Mouse (Mus musculus): ENCODE measurements around the gene H2-DMb1. TPM values are rescaled to one million over a fixed set of nuclear protein-coding genes. Genes with fewer than 3 reads are reported as not detected.
A peak's percentile ranks its signal among the peaks of the same experiment; 100 is the strongest.

The H2-DMb1 gene
- polyA plus RNA-seq, 1 experiment from 2014 or later, result 4.0 TPM

DNA sequence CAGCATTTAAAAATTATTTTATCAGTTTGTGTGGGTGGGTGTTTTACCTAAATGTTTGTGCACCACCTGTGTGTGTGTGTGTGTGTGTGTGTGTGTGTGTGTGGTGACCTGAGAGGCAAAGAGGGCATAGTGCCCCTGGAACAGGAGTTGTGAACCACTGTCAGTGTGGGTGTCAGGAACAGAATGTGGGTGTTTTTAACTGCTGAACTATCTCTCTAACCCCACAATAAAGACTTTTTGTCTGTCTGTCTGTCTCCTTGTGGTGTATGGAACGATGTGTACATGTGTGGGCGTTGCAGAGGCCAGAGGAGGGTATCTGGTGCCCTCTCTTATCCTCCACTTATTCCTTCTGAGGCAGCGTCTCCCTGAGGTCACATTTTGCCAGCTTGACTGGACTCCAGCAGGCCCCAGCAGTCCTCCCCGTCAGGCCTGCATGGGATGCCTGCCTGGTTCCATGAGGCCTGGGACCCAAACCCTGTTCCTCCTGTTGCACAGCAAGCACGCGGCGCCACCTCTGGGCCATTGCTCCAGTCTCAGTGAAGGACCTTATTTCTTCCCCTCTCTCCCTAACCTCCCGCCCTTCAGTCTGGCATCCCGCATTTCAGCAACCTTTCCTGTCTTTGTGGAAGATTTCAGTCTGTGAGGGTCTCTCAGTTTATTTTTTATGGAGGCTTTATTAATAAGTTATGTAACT, 11.5 kb downstream of the H2-DMb1 start:
- Histone ChIP-seq H3K27ac (ENCODE audit: low read length) (no peak overlapping the region), H3K4me2 (ENCODE audit: low read depth, low read length) (no peak overlapping the region), H3K9me3 (replicated peaks; ENCODE audit: control insufficient read depth, low read length) (peaks cover 11% of the 10 kb centered on the region), H3K27me3 (ENCODE audit: control insufficient read depth, insufficient read depth, low read length) (no peaks in the 10 kb centered on the region), H3K4me3 (ENCODE audit: low read length) (no peak overlapping the region), H3K9ac (ENCODE audit: low read length) (no peak overlapping the region), H3K4me1 (ENCODE audit: control insufficient read depth, insufficient read depth, low read length) (no peaks in the 10 kb centered on the region), H3K36me3 (ENCODE audit: control insufficient read depth, insufficient read depth) (no peaks in the 10 kb centered on the region)
- 35% methylated on average over 9 of the region's 9 CpGs for WGBS
- no peak for ATAC-seq (replicated peaks; ENCODE audit: extremely low read depth, insufficient read depth, low FRiP score)

DNA sequence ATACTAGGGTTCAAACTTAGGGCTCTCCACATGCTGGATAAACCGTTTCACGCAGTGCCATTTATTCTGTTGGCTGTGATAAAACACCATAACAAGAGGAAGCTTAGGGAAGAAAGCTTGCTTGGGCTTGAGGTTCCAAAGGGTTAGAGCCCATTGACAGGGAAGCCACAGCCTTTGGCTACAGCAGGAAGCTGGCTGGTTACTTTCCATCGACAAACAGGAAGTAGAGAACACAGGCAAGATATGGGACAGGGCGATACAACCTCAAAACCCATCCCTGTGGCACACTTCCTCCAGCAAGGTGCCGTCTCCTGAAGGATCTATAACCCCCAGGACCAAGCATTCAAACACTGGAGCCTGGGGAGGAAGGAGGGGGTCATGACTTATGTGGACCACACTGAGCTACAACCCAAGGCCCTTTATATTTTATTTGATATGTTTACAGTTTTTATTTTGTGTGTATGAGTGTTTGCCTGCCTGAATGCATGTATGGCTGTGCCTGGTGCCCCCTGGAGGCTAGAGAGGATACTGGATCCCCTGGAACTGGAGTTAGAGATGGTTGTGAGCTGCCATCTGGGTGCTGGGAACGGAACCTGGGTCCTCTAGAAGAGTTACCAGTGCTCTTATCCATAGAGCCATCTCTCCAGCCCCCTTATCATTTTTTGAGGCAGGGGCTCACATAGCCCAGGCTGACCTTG, 12.3 kb downstream of the H2-DMb1 start:
- no peaks in the 10 kb centered on the region for H3K27me3 ChIP-seq (ENCODE audit: control insufficient read depth, insufficient read depth, low read length)
- H3K27ac ChIP-seq (ENCODE audit: low read length), result no peak overlapping the region
- H3K36me3 ChIP-seq (ENCODE audit: control insufficient read depth, insufficient read depth), result no peaks in the 10 kb centered on the region
- WGBS, result 63% methylated on average over 6 of the region's 6 CpGs
- ATAC-seq (replicated peaks; ENCODE audit: extremely low read depth, insufficient read depth, low FRiP score), result no peak
- no peak overlapping the region for H3K4me2 ChIP-seq (ENCODE audit: low read depth, low read length)
- no peak overlapping the region for H3K4me3 ChIP-seq (ENCODE audit: low read length)
- no peaks in the 10 kb centered on the region for H3K4me1 ChIP-seq (ENCODE audit: control insufficient read depth, insufficient read depth, low read length)
- peaks cover 11% of the 10 kb centered on the region for H3K9me3 ChIP-seq (replicated peaks; ENCODE audit: control insufficient read depth, low read length)
- no peak overlapping the region for H3K9ac ChIP-seq (ENCODE audit: low read length)

DNA sequence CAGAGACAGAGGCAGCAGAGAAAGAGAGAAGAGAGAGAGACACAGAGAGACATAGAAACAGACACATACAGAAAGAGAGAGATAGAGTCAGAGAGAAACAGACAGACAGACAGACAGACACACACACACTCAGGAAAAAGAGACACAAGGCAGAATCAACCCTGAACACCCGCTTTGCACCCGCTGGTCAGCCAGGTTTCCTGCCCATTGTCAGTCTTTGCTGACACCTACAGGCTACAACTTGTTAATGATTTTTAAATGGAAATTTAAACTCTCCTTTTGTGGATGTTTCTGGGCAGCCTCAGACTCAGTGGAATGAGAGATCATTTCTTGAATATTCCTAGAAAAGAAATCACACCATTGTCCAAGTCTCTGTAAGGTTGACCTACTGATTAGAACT, 16.4 kb downstream of the H2-DMb1 start:
- Histone ChIP-seq H3K9me3 (replicated peaks; ENCODE audit: control insufficient read depth, low read length) (peaks cover 9% of the 10 kb centered on the region), H3K27ac (ENCODE audit: low read length) (no peak overlapping the region), H3K9ac (ENCODE audit: low read length) (no peak overlapping the region), H3K27me3 (ENCODE audit: control insufficient read depth, insufficient read depth, low read length) (no peaks in the 10 kb centered on the region; the same call in 1 of the 2 replicates), H3K4me1 (ENCODE audit: control insufficient read depth, insufficient read depth, low read length) (no peaks in the 10 kb centered on the region), H3K36me3 (ENCODE audit: control insufficient read depth, insufficient read depth) (no peaks in the 10 kb centered on the region), H3K4me3 (ENCODE audit: low read length) (no peak overlapping the region), H3K4me2 (ENCODE audit: low read depth, low read length) (no peak overlapping the region)
- no peak for ATAC-seq (replicated peaks; ENCODE audit: extremely low read depth, insufficient read depth, low FRiP score)
- WGBS, result 0% methylated on average over 2 of the region's 2 CpGs

DNA sequence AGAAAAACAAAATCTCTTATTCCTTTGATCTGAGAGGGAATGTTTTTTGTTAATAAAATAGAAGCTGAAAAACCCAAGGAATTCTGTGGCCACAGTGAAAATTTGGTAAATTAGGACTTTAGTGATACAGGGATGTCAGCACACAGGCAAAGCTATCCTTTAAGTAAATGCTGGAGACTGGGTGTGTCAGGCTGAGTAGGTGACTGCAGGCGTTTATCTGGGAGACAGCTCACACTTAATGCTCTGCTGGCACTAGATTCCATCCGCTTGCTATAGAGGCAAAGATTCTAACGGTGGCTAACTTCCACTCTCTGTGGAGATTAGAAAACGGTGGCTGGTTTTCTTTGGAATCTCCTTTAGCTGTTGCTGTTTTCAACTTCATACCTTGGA, 17.6 kb downstream of the H2-DMb1 start:
- H3K36me3 ChIP-seq (ENCODE audit: control insufficient read depth, insufficient read depth), result no peaks in the 10 kb centered on the region
- 13% methylated on average over 4 of the region's 4 CpGs for WGBS

DNA sequence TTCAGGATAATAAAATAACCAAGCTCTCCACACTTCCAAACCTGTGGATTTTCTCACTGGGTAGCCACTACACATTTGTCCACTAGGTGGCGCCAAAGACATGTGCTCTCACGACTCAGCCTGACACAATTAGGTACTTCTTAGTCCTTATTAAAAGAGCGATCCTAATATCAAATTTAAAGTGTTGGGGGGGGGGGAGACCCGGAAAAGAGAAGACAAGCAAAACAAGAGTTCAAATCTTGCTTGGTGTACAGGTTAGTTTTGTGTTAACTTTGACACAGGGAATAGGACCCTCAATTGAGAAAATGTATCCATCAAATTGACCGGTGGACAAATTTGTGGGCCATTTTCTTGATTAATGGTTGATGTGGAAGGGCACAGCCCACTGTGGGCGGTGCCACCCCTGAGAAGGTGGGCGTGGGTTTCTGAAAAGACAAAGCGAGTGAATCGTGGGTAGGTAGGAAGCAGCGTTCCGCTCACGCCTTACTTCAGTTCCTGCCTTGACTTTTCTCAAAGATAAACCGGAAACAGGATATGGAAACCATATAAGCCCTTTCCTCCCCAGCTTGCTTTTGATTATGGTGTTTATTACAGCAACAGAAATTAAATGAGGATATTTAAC, 18.1 kb downstream of the H2-DMb1 start:
- WGBS, result 35% methylated on average over 13 of the region's 13 CpGs
- Histone ChIP-seq H3K4me3 (ENCODE audit: low read length) (no peak overlapping the region), H3K4me2 (ENCODE audit: low read depth, low read length) (peak overlapping the region; percentile 33; the same call in 1 of the 2 replicates), H3K4me1 (ENCODE audit: control insufficient read depth, insufficient read depth, low read length) (no peaks in the 10 kb centered on the region), H3K27ac (ENCODE audit: low read length) (no peak overlapping the region), H3K9ac (ENCODE audit: low read length) (no peak overlapping the region), H3K9me3 (replicated peaks; ENCODE audit: control insufficient read depth, low read length) (peaks cover 4% of the 10 kb centered on the region), H3K27me3 (ENCODE audit: control insufficient read depth, insufficient read depth, low read length) (no peaks in the 10 kb centered on the region; the same call in 1 of the 2 replicates), H3K36me3 (ENCODE audit: control insufficient read depth, insufficient read depth) (no peaks in the 10 kb centered on the region)
- no peak; the same call in 1 of the 2 replicates for ATAC-seq (replicated peaks; ENCODE audit: extremely low read depth, insufficient read depth, low FRiP score)

More for the DNA sequence above, 17.6 kb downstream of the H2-DMb1 start:
- Histone ChIP-seq H3K27me3 (ENCODE audit: control insufficient read depth, insufficient read depth, low read length) (no peaks in the 10 kb centered on the region; the same call in 1 of the 2 replicates), H3K4me1 (ENCODE audit: control insufficient read depth, insufficient read depth, low read length) (no peaks in the 10 kb centered on the region), H3K9me3 (replicated peaks; ENCODE audit: control insufficient read depth, low read length) (peaks cover 8% of the 10 kb centered on the region), H3K9ac (ENCODE audit: low read length) (no peak overlapping the region), H3K4me3 (ENCODE audit: low read length) (no peak overlapping the region), H3K27ac (ENCODE audit: low read length) (no peak overlapping the region), H3K4me2 (ENCODE audit: low read depth, low read length) (no peak overlapping the region)
- no peak for ATAC-seq (replicated peaks; ENCODE audit: extremely low read depth, insufficient read depth, low FRiP score)

DNA sequence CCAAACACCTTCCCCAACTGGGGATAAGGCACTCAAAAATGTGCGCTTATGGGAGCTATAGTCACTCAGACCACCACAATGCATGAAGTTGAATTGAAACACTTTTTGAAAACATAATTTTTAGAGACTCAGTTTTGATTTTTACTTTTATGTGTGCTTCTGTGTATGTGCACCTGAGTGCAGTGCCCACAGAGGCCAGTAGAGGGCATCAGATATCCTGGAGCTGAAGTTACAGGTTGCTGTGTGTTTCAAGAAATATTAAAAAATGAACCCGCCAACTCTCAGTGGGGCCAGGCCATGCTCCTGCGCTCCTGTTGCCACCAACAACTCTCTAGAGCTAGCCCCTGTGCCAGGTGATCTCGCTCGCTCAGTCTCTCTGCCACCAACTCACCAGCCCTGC, 19.7 kb downstream of the H2-DMb1 start:
- Histone ChIP-seq H3K36me3 (ENCODE audit: control insufficient read depth, insufficient read depth) (no peaks in the 10 kb centered on the region), H3K27ac (ENCODE audit: low read length) (no peak overlapping the region), H3K4me3 (ENCODE audit: low read length) (no peak overlapping the region), H3K9ac (ENCODE audit: low read length) (no peak overlapping the region), H3K27me3 (ENCODE audit: control insufficient read depth, insufficient read depth, low read length) (no peaks in the 10 kb centered on the region; the same call in 1 of the 2 replicates), H3K9me3 (replicated peaks; ENCODE audit: control insufficient read depth, low read length) (peaks cover 12% of the 10 kb centered on the region), H3K4me2 (ENCODE audit: low read depth, low read length) (no peak overlapping the region), H3K4me1 (ENCODE audit: control insufficient read depth, insufficient read depth, low read length) (no peaks in the 10 kb centered on the region)
- ATAC-seq (replicated peaks; ENCODE audit: extremely low read depth, insufficient read depth, low FRiP score), result no peak
- 94% methylated on average over 5 of the region's 5 CpGs for WGBS

DNA sequence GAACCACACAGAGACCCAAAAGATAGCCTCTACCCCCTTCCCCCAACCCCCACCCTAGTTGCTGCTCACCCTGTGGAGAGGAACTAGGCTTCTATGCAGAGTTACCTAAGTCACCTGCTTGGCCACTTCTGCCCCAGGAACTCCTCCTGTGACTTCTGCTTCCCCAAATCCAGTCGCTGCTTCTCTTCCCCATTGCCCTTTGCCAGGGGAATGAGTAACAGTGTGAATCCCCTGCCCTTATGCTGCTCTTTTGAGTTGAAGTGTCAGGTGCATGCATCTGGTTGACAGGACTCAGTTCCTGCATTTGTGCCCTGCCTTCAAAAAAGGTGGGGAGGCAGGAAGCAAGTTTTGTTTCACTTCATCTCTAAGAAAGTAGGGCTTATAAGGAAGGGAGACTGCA, 21.2 kb downstream of the H2-DMb1 start:
- H3K27ac ChIP-seq (ENCODE audit: low read length), result no peak overlapping the region
- no peak for ATAC-seq (replicated peaks; ENCODE audit: extremely low read depth, insufficient read depth, low FRiP score)
- 48% methylated on average over 1 of the region's 1 CpGs for WGBS

DNA sequence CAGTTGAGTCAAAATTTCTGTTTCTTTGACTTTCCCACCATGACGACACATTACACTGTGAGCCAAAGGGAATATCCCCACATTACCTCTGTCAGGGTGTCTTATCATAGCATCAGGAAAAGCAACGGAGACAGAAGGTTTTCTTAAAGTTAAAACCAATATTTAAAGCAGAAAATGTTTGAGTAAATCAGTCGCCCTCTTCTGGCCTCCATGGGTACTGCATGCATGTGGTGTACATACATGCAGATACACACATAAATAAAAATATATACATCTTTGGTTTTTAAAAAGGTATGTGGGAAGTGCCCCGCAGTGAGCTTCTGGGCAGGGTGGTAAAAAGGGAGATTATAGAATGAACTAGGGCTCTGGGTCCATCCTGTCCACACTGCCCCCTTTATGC, 24.3 kb downstream of the H2-DMb1 start:
- Histone ChIP-seq H3K4me3 (ENCODE audit: low read length) (no peak overlapping the region), H3K27me3 (ENCODE audit: control insufficient read depth, insufficient read depth, low read length) (no peaks in the 10 kb centered on the region; the same call in 1 of the 2 replicates), H3K4me2 (ENCODE audit: low read depth, low read length) (no peak overlapping the region), H3K4me1 (ENCODE audit: control insufficient read depth, insufficient read depth, low read length) (no peaks in the 10 kb centered on the region), H3K9me3 (replicated peaks; ENCODE audit: control insufficient read depth, low read length) (peaks cover 12% of the 10 kb centered on the region), H3K9ac (ENCODE audit: low read length) (no peak overlapping the region), H3K27ac (ENCODE audit: low read length) (no peak overlapping the region), H3K36me3 (ENCODE audit: control insufficient read depth, insufficient read depth) (no peaks in the 10 kb centered on the region)
- no peak for ATAC-seq (replicated peaks; ENCODE audit: extremely low read depth, insufficient read depth, low FRiP score)
- 62% methylated on average over 4 of the region's 4 CpGs for WGBS

More for the DNA sequence above, 21.2 kb downstream of the H2-DMb1 start:
- H3K9ac ChIP-seq (ENCODE audit: low read length), result no peak overlapping the region
- no peaks in the 10 kb centered on the region for H3K36me3 ChIP-seq (ENCODE audit: control insufficient read depth, insufficient read depth)
- H3K9me3 ChIP-seq (replicated peaks; ENCODE audit: control insufficient read depth, low read length), result peaks cover 12% of the 10 kb centered on the region
- no peak overlapping the region for H3K4me3 ChIP-seq (ENCODE audit: low read length)
- no peak overlapping the region for H3K4me2 ChIP-seq (ENCODE audit: low read depth, low read length)
- H3K4me1 ChIP-seq (ENCODE audit: control insufficient read depth, insufficient read depth, low read length), result no peaks in the 10 kb centered on the region
- no peaks in the 10 kb centered on the region; the same call in 1 of the 2 replicates for H3K27me3 ChIP-seq (ENCODE audit: control insufficient read depth, insufficient read depth, low read length)

DNA sequence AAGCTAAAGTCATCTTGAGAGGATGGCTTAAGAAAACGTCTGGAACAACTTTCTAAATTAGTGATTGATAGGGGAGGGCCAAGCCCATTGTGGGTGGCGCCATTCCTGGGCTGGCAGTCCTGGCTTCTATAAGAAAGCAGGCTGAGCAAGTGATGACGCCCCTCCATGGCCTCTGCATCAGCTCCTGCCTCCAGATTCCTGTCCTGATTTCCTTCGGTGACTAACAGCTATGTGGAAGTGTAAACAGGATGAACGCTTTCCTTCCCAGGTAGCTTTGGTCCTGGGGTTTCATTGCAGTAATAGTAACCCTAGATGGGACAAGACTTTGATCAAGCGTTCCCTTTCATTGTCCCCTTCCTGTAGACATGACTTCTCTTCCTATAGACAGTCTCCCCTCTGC, 26.1 kb downstream of the H2-DMb1 start:
- no peak overlapping the region for H3K4me3 ChIP-seq (ENCODE audit: low read length)
- H3K27ac ChIP-seq (ENCODE audit: low read length), result no peak overlapping the region
- peaks cover 2% of the 10 kb centered on the region; the same call in 1 of the 2 replicates for H3K27me3 ChIP-seq (ENCODE audit: control insufficient read depth, insufficient read depth, low read length)
- WGBS, result 57% methylated on average over 6 of the region's 6 CpGs
- H3K9ac ChIP-seq (ENCODE audit: low read length), result no peak overlapping the region
- H3K9me3 ChIP-seq (replicated peaks; ENCODE audit: control insufficient read depth, low read length), result peaks cover 8% of the 10 kb centered on the region
- H3K36me3 ChIP-seq (ENCODE audit: control insufficient read depth, insufficient read depth), result no peaks in the 10 kb centered on the region
- no peaks in the 10 kb centered on the region for H3K4me1 ChIP-seq (ENCODE audit: control insufficient read depth, insufficient read depth, low read length)
- no peak for ATAC-seq (replicated peaks; ENCODE audit: extremely low read depth, insufficient read depth, low FRiP score)
- no peak overlapping the region for H3K4me2 ChIP-seq (ENCODE audit: low read depth, low read length)

All from heart, embryonic 16.5 days (tissue).